Mouse (Mus musculus) megakaryocyte, adult 5-6 weeks (primary cell): ENCODE data around the gene Rassf6. TPM values are rescaled to one million over a fixed set of nuclear protein-coding genes. Genes with fewer than 3 reads are reported as not detected.
"Not testable (repeated sequence)": the region's sequence is repeated elsewhere in the genome, so short reads cannot be mapped to it uniquely, and the experiment has no call there.

Experiments
- ATAC-seq: 2 replicates; pipeline ENCODE4 v1.8.0; 2016; ENCODE audit warnings: mild to moderate bottlenecking, inconsistent platforms; ENCODE audit not compliant: poor library complexity, severe bottlenecking
- total RNA-seq, 2 experiments: library from RNA; stranded (forward) in 1 of 2; stranded (reverse) in 1 of 2; fragments of 153-499, 151-499 nt in 1 of 2; fragments of 221-1000, 200-1000 nt in 1 of 2; gene quantifications; 2 replicates each; pipeline versions ENCODE4 v1.2.3 to v1.2.4; 2015 to 2017

Rassf6 gene
- total RNA-seq, 2 experiments from 2014 or later: not detected

GRCm38 (mm10) chr5:90627423-90627822 is 13.0 kb downstream of the Rassf6 start:
- ATAC-seq: no peak

- ATAC-seq: no peak
Observed at GRCm38 (mm10) chr5:90624708-90625425, 15.6 kb downstream of the Rassf6 start.

- no peak for ATAC-seq
Observed at GRCm38 (mm10) chr5:90623209-90623608, 17.2 kb downstream of the Rassf6 start.

- ATAC-seq: no peak
Observed at GRCm38 (mm10) chr5:90621726-90622125, 18.7 kb downstream of the Rassf6 start.

- no peak for ATAC-seq
Observed at GRCm38 (mm10) chr5:90621316-90621715, 19.1 kb downstream of the Rassf6 start.

- ATAC-seq: peak; percentile 94
Observed at GRCm38 (mm10) chr5:90617859-90618258, 22.6 kb downstream of the Rassf6 start.

GRCm38 (mm10) chr5:90612751-90613150 is 27.7 kb downstream of the Rassf6 start:
- not testable (repeated sequence) for ATAC-seq

GRCm38 (mm10) chr5:90611996-90612611 is 28.4 kb downstream of the Rassf6 start:
- peak; percentile 88 for ATAC-seq

- peak; percentile 28 for ATAC-seq
Observed at GRCm38 (mm10) chr5:90611388-90611787, 29.1 kb downstream of the Rassf6 start.

- no peak for ATAC-seq
Observed at GRCm38 (mm10) chr5:90608906-90609305, 31.6 kb downstream of the Rassf6 start.

- peak; percentile 74 for ATAC-seq
Observed at GRCm38 (mm10) chr5:90603407-90603923, 37.0 kb downstream of the Rassf6 start.

GRCm38 (mm10) chr5:90601469-90601868 is 39.0 kb downstream of the Rassf6 start:
- ATAC-seq: peak; percentile 70

- ATAC-seq: no peak
Observed at GRCm38 (mm10) chr5:90596155-90596554, 44.3 kb downstream of the Rassf6 start.

GRCm38 (mm10) chr5:90594945-90595344 is 45.5 kb downstream of the Rassf6 start:
- peak; percentile 95 for ATAC-seq

GRCm38 (mm10) chr5:90591936-90592335 is 48.5 kb downstream of the Rassf6 start:
- ATAC-seq: no peak

GRCm38 (mm10) chr5:90590676-90591075 is 49.8 kb downstream of the Rassf6 start:
- ATAC-seq: no peak

- peak; percentile 95 for ATAC-seq
Observed at GRCm38 (mm10) chr5:90588708-90589595, 51.5 kb downstream of the Rassf6 start.

GRCm38 (mm10) chr5:90588104-90588503 is 52.4 kb downstream of the Rassf6 start:
- ATAC-seq: no peak

- no peak for ATAC-seq
Observed at GRCm38 (mm10) chr5:90586511-90586910, 53.9 kb downstream of the Rassf6 start.

GRCm38 (mm10) chr5:90584799-90585198 is 55.7 kb downstream of the Rassf6 start:
- ATAC-seq: no peak

GRCm38 (mm10) chr5:90582179-90582578 is 58.3 kb downstream of the Rassf6 start:
- ATAC-seq: no peak
